Mouse (Mus musculus) lung, postnatal 25 days (tissue): Measurements from ENCODE around the gene Ppat.
"Not testable (repeated sequence)": the region's sequence is repeated elsewhere in the genome, so short reads cannot be mapped to it uniquely, and the experiment has no call there.

Experiments
- DNase-seq: peaks from one replicate; pipeline ENCODE4 v3.0.0; 2022; ENCODE audit warnings: low spot score

The Ppat gene

DNA sequence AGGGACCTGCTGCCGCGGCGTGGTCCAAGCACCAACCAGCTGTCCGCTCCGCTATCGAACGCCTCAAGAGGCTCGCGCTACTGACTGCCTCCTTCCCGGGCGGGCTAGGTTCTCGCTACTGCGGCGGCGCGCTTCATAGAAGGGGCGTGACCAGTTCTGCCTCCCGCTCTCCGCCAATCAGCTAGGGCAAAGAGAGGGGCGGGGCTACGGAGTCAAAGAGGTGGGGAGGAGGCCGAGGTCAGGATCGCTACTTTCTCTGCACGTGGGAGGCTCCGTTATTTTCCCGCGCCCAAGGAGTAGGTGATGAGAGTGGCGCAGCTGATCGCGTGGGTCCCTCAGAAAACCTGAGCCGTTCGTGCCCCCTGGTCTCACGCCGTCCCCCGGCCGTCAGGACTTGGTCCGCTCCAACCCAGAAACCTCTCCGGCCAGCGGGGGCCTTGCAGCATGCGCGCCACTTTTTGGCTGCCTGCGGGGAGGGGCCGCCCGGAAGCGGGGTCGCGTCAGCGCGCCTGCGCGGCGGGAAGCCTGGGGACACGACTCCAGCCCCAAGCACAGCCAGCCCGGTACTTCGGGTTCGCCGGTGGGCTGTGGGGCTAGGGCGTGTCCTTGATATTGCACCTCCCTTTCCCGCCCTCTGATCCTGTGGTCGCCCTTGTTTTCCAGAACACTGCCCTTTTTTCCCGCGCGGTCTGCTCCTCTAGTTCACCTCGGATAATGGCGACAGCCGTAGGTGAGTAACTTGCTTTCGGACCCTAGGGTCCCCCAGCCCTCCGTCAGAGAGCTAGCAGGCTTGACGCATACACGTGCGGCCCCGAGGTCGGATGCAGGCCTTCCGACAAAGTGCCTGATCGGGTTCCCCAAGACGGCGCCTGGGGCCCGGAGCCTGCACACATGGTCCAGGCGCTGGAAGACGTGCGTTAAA is at the start of gene Ppat, which contains the start of gene Paics:
TSS of gene Ppat (minus strand) at position 473 of the 922 bp plus-strand sequence.
TSS of gene Paics (plus strand) at position 202 of the 922 bp plus-strand sequence.
- peak; percentile 99 for DNase-seq

DNA sequence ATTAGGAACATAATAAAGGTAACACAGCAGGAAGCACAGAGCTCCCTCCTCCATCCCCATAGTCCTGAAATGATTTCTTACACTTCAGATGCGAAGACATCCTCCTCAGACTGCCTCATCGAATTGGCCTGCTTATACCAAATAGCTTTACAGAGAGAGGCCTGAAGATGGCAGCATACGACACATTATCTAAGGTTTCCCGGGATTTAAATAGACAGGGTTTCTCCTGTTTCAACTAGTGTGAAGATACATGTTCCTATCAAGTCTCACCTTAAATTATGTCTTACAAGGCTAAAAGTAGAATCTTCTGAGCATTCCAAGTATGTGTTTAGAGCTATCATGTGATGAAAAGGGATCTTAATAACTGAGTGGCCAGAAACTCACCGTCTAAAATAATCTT is 47.0 kb upstream of the Ppat start:
- no peak for DNase-seq

DNA sequence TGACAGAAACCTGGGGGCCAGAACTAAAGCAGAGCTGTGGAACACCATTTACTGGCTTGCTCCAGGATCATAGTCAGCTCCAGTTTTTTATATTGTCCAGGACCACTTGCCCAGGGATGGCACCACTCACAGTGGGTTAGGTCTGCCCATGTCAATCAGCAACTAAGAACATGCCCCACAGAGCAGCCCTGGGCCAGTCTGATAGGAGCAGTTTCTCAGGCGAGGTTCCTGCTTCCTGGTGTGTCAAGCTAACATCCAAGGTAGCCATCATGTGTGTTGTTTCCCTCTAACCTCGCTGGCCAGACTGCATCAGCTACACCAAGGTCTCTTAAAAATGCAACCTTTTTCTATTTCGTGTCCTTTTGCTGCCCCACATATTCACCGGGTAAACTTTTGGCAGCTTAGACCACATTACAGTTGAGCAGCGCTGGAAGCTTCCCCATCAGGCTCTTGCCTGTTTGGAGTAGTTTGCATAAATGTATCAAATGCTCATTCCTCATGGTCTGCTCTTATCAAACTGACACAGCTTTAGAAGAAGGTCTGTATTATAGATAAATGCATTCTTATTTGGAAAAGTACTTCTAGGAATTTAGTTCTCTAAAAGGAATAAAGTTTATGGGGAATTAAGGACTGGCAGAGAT is 41.9 kb upstream of the Ppat start:
- DNase-seq, result no peak

DNA sequence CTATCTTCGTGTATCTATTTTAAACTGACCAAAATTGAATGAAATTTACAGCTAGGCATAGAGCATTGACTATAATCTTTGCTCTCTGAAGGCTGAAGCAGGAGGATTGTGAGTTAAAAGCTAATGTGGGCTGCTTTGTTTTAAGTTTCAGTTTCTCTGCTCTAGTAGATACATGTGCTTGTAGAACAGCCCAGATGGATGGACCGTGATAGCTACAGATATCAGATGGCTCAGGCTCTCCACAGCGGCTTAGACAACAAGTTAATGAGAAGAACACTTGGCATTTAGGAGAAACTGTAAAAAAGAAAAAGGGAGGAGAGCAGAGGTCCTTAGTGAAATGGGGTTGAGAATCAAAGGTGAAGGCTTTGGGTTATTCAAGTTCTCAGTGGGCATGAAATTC is 39.4 kb upstream of the Ppat start:
- DNase-seq, result no peak

DNA sequence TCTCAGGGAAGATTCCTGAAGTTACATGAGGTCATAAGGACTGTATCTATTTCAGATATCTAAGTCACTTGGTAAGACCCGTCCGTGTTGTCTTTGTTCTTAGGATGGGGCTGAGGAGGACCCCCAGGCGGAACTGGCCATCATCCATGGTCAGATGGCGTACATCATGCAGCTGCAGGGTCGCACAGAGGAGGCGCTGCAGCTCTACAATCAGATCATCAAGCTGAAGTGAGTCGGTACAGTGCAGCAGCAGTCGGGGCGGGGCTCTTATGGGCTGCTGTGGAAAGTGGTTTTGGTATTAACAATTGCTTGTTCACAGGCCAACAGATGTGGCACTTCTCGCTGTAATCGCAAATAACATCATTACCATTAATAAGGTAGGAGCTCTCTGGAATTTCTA is 32.6 kb upstream of the Ppat start:
- no peak for DNase-seq

DNA sequence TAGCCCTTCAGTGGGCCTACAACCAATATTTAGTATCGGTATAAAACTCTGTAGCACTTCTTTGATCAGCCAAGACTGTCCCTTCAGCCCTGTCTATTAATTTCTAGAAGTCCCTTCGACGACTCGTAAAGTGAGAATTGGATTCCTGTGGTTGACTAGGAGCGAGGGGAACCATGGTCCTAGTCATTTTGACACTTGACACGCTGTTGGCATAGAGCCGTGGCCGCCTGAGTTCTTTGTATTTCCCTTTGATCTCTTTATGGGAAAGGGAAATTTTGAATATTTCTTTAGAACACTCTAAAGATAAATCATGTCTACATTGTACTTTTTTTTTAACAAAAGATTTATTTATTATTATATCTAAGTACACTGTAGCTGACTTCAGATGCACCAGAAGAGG is 24.4 kb upstream of the Ppat start:
- DNase-seq, result no peak

DNA sequence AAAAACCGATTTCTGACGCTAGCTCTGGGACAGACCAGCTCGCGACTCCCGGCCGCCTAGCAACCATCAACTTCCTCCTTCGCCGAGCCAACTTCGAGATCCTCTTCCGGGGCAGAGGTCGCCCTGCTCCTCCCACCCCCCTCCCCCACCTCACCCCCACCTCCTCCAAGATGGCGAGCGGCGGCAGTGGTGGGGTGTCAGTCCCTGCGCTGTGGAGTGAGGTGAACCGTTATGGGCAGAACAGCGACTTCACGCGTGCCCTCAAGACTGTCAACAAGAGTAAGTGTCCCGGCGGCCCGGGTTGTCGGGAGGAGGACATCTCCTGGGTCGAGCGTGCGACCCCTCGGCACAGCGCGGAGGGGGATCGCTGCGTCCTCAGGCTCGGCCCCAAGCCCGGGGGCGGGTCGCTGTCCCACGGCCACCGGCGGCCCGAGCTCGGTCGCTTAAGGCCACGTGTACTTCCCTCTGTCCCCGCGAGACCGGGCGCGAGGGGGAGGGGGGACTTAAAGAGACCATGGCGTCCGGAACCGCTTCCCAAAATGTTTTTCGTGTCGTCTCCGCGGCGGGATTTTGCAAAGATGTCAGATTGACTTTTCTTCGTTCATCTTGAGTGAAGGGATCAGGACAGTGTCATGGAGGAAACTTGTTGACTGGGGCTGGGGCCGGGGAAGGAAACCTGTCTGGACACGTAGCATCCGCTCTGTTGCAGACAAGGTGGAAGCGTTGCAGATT is 23.3 kb upstream of the Ppat start, which contains the start of gene Srp72:
TSS of gene Srp72 (plus strand) at position 130 of the 732 bp plus-strand sequence.
- DNase-seq, result peak; percentile 79

DNA sequence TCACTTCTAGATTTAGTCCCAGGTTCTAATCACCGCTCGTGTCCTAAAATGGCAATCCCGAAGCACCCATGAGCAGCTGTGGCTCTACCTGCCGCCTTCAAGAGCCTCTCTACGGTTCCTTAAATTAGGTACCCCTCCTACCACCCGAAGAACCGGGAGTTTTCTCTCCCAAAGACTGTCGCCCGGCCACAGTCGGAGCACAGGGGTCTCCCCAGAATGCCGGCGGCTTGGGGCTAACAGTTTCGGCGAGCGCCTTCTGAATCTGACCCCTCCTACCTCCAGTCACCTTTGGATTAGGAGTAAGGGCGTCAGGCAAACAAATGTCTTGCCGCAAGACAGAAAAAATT is 22.8 kb upstream of the Ppat start:
- no peak for DNase-seq

DNA sequence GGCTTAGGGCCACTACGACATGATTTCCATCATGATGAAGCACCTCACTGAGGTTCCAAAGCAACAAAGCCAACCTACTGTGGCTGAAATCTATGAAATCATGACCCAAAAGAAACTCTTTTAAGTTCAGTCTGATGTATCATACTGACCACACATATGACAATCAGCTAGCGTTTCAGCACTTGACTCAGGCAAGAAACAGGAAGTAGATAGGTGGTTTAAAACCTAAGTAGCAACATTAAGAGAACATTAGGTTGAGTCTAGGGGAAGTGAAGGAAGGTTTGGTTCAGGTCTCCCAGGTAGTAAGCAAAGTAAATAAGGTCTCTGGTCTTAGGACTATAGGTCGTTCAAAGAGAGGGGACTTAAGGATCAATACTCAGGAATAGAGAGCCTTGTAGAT is 22.1 kb upstream of the Ppat start:
- DNase-seq, result no peak

DNA sequence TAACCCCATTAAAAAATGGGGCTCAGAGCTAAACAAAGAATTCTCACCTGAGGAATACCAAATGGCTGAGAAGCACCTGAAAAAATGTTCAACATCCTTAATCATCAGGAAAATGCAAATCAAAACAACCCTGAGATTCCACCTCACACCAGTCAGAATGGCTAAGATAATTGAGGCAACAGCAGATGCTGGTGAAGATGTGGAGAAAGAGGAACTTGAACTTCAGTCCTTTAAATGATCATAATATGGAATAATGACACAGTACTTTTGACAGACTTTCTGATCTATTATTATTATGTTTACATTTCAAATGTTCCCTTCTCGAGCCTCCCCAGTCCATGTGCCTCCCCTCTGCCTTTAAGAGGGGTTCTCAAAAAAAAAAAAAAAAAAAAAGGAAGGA is 19.7 kb upstream of the Ppat start:
- DNase-seq, result not testable (repeated sequence)

DNA sequence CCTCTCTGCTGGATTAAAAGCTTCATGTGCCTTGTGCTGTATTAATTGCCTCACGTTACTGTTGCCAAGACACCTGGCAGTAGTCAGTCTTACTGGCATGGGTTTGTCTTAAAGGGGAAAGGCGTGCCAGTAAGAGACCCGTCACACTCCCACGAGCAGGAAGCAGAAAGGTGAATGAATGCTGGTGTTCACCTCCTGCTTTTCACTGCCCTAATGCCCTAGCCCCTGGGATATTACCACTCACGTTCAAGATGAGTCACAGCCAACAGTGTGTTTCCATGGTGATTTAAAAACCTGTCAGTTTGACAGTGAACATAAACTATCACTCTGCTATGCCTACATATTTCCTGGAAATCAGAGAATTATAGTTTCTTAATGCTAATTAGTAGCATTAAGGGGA is 17.9 kb upstream of the Ppat start:
- DNase-seq, result no peak

DNA sequence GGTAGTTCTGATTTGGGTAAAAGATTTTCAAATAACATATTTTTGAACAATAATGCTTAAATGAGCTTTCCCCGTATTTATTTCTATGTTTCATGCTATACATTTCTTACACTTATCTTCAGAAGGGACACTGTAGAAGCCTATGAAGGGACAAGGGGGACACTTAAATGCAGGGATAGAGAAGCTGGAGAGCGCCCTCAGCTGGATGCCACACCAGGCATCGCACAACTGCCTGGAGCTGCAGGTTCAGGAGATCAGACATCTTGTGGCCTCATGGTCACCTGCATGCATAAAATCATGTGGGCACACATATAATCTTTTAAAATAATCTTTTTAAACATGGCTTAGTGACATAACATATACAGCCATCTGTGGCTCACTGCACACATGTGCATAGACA is 13.3 kb upstream of the Ppat start:
- DNase-seq, result no peak

DNA sequence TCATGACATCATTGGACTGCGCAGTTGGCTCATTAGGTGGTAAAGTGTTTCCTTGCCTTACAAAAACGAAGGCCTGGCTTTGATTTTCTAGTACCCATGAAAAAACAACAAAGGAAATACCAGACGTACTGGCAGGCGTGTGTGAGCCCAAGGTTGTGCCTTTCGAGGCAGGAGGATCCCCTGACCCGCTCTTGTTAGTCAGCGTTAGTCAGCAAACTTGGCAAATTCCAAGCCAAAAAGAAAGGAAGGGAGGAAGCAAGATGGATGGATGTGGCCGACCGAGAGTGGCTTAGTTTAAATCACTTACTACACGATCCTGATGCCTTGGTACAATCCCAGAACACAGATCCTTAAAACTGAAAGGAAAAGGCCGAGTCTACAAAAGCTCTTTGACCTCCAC is 11.2 kb upstream of the Ppat start:
- DNase-seq, result no peak

DNA sequence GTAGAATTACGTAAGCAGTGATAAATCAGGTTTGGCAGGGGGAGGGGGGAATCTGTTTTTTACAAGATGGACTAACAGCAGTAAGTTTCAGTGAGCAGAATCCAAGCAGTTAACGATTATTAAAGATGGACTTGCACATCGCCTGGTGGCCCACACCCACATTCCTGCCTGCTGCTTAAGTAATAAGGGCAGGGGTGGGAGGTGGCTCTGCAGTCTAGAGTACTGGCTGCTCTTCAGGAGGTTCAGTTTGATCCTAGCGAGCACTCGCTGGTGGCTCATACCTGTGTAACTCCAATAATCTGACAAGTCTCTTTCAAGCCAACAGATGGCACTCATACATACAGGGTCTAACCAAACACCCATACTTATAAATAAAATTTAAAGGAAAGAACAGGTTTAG is 8.2 kb upstream of the Ppat start:
- DNase-seq, result no peak

DNA sequence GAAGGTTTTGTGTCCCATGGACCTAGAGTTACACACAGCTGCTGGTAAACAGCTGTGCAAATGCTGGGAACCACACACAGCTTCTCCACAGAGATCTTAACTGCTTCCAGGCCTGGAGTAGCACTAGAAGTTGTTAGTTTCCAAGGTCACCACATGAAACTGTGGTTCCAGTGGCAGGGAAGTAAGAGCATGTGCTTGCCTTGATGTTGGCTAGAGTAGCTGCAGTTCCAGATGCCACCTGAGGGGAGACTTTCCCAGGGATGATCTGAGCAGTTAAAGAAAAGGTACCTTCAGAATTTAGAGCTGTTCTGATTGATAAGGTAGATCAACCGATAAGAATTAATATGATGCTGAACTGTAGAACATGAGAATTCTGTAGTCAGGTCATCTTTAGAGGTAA is 6.6 kb upstream of the Ppat start:
- DNase-seq, result no peak

DNA sequence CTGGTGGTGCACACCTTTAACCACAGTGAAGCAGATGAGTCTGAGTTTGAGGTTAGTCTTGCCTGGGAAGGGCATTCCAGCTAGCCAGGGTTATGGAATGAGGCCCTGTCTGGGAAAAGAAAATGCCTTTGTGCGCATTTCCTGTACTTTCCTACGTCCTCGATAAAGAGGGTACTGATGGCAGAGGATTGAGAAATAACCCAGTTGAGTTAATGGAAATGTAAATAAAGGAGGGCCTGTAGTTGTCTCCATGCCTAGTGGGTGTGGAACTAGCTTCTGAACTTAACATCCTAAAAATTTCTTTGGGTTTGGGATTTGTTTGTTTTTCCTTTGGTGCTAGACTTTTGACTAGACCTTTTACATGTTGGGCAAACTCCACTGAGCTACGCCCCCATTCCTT is 4.1 kb upstream of the Ppat start:
- DNase-seq, result peak; percentile 54

DNA sequence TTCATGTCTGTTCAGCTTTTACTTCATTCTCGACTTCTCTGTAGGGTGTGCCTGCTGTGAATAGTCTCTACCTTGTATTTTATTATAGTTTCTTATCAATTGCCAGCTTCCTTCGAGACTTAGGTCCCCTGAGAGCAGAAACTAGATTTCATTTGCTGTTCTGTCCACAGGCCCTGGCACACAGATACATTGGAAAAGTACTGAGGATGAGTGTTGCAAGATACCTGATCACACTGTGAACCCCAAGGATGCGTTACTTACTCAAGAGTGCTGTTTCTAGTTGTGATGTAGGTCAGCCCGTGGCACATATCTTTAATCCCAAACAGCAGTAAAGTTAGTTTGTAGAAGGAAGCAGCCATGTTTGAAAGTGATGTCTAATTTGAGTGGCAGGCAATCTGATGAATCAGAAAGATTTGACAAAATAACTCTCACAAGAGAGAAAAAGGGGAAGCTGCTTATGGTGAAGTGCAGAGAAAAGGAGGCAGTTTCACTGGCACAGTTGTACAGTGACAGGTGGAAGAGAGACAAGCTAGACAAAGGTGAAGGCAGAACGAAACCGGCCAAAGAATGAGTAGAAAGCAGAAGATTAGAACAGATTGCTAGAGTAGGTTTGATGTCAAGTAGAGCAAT is 3.0 kb upstream of the Ppat start:
- no peak for DNase-seq

DNA sequence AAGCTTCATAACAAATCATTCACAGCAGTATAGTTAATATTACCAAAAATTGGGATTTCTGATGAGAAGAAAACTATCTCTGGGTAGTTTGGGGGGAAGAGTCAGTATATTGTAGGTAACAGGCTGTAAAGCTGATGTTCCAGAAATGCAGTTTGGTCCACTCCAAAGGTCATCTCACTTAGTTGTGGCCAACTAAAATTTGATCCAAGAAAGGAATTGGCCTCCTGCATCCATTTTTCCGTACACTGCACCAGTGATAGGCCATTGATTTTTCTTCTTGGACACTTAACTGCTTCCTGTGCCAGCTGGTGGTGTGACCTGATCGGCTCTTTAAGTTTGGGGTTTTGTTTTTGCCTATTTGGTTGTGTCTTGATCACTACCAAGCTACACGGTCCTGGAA is 2.4 kb upstream of the Ppat start:
- DNase-seq, result no peak

DNA sequence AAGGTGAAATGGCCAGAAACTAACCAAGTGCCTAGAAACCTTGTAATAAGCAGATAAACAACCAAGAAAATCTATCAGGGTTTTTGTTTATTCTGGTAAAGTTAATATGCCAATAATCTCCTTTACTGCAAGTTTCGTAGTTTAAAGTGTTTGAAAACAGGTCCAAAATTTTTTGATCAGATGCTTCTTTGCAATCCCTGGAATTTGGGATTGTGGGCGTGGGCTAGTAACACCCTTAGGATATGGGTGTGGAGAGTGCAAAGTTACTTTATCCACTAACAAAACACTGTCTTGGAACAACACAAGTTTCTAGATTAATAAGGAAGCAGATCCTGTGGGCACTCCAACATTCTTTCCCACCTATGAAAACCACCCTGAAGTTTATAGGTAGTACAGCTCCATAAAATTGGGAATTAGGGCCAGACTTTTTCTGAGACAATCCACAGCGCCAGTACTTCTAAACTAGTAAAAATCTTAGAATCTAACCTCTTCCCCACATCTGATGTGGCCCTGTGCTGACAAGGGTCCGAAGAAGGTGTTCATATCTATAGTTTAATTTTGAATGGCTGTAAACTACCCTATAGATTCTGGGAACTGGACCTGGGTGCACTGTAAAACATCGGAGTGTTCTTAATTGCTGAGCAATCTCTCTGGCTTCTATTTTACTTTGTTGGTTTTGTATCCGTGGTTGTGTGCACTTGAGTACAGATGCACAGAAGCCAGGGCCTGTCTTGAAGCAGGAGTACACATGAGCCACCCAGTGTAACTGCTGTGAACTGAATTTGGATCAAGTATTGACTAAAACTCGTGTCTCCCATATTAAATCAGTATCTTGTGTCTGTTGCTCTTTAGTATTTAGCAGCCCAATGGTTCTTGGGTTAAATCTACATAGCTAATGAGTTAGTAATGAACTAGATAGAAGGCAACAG is 998 bp upstream of the Ppat start:
- no peak for DNase-seq

DNA sequence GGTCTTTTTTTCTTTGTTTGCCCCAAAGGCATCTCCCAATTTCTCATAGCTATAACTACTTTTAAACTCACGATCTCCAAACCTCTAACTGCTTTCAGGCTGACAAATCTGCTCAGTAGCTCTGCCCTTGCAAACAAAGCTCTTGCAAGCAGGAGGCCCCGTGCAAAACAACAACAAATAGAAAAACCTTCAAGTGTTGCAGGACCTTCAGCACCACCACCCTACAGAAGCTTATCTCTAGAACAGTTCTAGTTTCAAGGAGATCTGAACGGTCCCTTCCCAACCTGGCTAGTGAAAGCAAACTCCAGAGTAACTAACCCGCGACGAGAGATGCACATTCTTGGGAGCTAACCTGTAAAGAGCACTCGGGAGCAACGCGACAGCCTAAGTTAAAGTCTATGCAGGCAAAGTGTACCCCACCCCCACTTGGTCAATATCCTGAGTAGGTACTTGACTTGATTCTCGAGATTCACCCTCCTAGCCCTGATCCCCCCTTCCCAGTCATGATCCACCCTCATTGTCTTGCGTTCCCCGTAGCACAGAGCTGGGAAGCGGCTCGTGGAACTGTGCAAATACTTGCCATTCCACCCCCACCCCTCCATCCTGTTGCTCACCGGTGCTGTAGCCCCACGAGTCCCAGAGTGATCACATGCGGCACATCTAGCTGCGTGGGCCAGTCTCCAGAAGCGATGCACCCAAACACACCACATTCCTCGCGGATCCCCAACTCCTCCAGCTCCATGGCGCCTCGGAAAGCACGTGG is 854 bp downstream of the Ppat start:
- peak; percentile 35 for DNase-seq

DNA sequence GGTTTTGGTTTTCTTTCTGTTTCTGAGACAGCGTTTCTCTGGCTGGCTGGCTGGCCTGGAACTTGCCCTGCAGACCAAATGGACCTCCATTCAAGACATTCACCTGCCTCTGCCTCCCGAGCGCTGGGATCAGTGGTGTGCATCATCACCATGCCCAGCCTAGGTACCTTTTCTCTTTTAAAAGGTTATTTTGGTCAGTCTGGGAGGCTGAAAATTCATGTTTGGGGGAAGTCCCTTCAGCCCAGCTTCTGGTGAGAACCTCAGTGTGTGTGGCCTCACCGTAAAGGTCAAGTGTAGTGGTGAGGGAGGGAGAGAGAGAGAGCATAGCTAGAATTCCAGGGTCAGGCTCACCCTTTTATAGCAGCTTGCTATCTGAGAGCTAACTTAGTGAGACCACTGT is 3.6 kb downstream of the Ppat start:
- DNase-seq, result no peak
